Mouse (Mus musculus): ENCODE measurements around the gene Afdn.
"Not testable (repeated sequence)": the region's sequence is repeated elsewhere in the genome, so short reads cannot be mapped to it uniquely, and the experiment has no call there.

Gene Afdn

DNA sequence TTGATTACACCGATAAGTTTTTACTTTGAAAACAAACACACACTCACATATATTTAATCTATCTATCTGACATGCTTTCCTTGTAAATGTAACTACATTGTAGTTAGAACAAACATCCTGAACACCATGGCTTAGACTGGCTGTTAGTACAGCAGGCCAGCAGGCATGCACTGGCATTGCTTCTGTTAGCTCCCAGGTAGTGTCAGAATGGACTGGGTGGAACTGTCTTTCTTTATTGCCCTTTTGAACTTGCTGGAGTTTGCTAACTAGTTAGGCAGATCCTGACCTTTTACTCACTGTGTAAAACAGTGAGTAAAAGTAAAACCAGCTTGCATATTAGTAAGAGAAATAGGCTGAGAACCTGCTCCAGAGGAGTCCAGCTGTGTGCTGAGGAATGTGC is 8.2 kb downstream of the Afdn start:
- DNase-seq (ENCODE audit: extremely low read depth, low read depth), result no peak

DNA sequence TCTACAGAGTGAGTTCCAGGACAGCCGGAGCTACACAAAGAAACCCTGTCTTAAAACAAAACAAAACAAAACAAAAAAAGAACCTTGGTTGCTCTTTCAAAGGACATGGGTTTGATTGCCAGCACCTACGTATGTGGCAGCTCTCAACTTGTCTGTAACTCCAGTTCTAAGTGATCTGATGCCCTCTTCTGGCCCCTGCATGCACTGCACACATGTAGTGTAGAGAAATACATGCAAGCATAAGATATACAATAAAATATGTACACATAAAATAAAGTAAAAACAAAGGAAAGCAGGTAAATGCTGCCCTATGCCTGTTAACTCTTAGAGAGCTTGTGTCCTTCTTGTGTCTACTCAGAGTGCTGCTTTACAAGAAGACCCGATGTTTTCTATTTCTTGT is 8.9 kb downstream of the Afdn start:
- peak; percentile 16 for DNase-seq (ENCODE audit: extremely low read depth, low read depth)

DNA sequence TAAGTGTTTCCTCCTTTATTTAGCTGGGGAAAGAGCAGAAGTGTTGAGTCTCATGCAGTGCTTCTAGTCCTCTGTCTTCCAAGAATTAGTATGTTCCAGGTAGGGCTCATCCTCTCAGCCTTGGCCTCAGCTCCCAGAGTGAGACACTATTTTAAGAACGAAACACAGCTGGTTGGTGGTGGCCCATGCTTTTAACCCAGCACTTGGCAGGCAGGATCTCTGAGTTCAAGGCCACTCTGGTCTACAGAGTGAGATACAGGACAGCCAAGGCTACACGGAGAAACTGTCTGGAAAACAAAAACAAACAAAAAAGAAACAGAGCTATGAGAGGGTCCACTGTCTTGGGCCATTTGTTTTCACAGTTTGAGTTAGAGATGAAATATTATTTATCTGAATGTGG is 17.3 kb downstream of the Afdn start:
- no peak for DNase-seq (ENCODE audit: extremely low read depth, low read depth)

DNA sequence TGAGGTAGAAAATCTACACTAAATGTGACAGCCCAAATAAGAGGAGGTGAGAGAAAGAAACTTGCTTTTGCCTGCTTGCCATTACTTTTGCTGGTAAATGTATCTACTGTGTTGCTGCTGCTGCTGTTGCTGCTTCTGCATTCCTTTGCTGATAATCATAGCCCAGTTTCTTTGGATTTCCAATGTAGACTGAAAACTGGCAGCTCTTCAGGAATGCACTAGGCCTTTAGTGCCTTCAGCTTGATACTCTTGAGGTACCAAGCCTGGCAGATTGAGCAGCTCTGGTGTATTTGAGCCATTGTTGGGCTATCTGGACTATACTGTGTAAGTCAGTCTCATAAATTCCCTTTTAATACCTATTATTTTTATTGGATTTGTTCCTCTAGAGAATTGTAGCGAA is 18.5 kb downstream of the Afdn start:
- DNase-seq (ENCODE audit: extremely low read depth, low read depth), result no peak

DNA sequence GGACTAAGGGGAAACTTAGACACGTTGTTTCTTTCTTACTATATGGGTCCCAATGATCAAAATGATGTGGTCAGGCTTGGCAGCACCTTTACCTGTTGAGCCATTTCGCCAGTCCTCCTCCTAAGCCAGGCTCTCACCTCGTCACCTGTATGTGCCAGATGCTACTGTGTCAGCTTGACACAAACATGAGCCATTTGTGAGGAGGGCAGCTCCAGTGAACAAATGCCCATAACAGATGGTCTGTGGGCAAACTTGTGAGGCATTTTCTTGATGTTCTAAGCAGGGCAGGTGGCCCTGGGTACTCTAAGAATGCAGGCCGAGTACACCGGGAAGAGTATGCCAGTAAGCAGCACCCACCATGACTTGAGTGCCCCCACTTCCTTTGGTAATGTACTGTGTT is 21.6 kb downstream of the Afdn start:
- DNase-seq (ENCODE audit: extremely low read depth, low read depth), result no peak

DNA sequence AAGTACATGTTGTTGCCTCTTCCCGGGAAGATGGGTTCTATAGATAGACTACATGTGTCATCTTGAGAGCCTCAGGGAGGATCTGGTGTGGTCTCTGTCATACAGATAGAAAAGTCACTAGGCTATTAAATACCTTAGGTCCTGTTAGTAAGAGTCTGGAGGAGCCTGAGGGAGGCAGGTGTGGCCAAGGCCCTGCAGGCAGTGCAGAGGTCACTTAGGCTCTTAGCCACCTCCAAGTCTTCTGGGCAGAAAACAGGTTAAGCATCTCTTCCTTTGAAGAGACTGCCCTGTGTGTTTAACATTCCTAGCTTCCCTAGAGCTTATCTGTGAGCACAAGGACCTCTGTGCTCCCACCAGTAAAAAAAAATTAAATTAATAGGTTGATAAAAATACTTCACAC is 23.1 kb downstream of the Afdn start:
- DNase-seq (ENCODE audit: extremely low read depth, low read depth), result no peak

DNA sequence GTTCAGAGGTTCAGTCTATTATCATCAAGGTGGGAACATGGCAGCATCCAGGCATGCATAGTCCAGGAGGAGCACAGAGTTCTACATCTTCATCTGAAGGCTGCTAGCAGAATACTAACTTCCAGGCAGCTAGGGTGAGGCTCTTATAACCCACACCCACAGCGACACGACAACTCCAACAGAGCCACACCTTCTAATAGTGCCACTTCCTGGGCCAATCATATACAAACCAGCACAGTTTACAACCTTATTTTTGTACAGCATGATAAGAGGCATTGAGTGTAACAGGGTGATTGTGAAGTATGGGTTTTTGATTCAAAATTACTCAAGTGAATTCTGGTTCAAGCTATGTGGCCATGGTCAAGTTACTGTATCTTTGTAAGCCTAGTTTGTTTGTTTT is 29.7 kb downstream of the Afdn start:
- DNase-seq (ENCODE audit: extremely low read depth, low read depth), result not testable (repeated sequence)

DNA sequence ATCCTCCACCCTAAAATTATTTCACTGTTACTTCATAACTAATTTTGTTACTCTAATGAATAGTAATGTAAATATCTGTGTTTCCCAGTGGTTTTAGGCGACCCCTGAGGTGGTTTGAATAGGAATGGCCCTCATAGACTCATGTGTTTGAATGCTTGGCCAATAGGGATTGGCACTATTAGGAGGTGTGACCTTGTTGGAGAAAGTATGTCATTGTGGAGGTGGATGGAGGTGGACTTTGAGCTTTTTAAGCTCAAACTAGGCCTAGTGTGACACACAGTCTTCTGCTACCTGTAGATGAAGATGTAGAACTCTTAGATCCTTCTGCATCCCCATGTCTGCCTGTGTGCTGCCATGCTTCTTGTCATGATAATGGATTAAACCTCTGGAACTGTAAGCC is 37.4 kb downstream of the Afdn start:
- DNase-seq (ENCODE audit: extremely low read depth, low read depth), result no peak

DNA sequence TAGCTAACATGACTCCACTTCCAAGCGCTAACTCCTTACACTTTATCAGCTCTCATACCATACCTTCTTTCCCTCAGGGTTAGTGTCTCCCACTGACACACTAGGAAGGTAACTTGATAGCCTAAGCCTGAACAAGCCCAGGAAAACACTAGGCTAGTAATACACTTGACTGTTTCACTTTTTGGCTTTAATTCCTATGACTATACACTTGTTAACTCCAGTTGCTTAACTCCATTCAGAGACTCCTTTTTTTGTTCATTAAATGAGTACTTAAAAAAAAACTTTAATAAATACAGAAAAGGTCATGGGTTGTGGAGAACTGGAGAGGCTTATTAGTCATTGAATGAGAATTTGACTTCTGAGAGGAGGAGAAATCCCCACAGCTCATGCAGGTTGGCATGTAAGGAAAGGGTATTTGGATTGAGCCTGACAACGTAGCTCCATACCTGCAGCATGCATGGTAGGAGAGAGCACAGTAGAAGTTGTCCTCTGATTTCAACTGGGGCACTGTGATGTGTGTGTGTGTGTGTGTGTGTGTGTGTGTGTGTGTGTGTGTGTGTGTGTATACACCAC is 42.6 kb downstream of the Afdn start:
- DNase-seq (ENCODE audit: extremely low read depth, low read depth), result no peak

DNA sequence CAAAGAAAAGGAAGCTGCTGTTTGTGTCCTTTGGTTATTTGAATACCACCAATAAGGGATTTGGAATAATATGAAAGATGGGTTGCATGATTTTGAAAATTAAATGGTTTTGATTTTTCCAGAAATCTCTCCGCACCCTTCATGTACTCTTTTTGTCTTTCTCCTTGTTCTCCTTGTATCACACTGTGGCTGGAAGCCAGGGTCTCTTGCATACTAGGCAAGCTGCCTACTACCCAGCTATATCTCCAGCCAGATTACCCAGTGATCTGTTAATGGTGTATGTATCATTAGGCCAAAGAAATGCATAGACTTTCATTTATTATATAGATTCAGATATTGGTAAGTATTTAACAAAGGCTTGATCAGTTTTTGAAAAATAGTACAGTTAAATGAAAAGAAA is 45.7 kb downstream of the Afdn start:
- DNase-seq (ENCODE audit: extremely low read depth, low read depth), result no peak

DNA sequence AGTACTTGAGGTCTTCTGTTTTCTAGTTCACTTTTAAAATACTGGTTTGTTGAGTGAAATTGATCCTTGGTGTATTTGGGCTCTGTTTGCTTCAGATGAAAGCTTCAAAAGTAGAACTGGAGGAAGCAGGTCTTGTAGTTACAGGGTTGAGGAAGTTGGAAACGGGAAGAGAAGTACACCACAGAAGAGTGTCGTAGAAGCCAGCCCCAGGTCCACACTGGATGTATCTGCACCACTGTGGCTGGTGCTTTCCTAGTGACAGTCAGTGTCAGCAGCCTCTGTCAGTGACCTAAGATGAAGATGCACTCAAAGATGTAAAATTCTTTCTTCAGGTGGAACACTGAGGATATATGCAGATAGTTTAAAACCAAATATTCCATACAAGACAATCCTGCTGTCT is 57.5 kb downstream of the Afdn start:
- DNase-seq (ENCODE audit: extremely low read depth, low read depth), result no peak

DNA sequence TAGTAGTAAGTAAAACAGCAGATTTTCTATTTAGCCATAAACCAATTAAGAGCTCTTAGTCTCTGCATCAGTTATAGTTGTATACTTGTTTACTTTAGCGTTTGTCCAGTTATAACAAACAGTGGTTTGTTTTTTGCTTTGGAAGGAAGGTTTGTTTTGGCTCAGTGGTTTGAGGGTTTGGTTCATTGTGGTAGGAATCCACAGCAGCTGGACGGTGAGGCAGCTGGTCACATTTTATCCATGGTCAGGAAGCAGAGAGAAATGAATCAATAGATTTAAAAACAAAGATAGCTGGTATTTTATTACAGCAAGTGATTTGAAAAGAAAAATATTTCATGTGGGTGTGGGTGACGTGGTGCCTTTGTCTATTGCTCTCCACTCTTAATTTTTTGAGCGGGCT is 59.0 kb downstream of the Afdn start:
- no peak for DNase-seq (ENCODE audit: extremely low read depth, low read depth)

DNA sequence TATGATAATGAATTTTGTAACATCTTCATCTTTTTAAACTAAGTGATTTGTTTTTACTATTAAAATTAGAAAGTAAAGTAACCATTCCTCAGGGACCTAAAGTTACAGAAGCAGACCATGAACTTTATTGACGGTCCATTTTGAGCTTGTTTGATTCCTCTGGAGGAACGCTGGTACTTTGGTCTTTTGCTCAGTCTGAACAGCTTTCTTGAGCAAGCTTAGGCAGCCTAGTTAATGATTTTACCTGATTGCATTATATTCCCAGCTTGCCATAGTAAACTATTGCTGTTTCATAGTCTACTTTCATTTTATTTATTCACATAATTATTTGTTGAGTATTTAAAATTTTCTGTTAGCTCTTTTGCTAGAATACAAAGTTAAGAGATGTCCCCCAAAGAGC is 60.3 kb downstream of the Afdn start:
- no peak for DNase-seq (ENCODE audit: extremely low read depth, low read depth)

DNA sequence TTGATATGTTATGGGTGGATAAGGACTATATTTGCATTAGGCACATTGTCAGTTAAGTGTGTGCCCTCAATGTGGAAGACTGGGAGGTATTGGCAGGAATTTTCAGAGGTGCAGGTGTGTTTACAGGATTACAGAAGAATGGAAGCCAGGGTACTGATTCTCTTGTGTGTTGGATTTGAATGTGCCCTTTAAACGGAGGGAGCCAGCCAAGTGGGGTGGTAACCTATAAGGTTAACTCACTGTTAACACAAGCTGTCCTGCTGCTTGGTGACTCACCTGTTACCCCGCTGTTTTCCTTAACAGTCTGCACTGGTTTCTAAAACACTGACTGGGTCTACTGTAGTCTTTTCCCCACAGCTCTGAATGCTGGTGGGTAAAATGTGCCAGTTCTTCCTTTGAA is 65.1 kb downstream of the Afdn start:
- DNase-seq (ENCODE audit: extremely low read depth, low read depth), result no peak

DNA sequence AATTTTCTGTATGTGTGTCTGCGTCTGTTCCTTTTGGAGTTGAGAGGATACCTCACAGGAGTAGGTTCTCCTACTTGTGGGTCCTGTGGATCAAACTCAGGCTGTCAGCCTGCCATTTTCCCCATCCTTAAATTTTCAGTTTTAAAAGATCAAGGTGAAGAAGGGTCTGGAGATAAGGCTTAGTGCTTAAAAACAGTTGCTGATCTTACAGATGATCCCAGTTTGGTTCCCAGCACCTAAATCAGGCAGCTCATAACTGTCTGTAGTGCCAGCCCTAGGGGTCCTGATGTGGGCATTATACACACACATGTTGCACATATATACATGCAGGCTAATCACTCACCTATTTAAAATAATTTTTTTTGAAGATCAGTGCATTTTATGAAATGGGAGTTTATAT is 69.9 kb downstream of the Afdn start:
- DNase-seq (ENCODE audit: extremely low read depth, low read depth), result no peak

DNA sequence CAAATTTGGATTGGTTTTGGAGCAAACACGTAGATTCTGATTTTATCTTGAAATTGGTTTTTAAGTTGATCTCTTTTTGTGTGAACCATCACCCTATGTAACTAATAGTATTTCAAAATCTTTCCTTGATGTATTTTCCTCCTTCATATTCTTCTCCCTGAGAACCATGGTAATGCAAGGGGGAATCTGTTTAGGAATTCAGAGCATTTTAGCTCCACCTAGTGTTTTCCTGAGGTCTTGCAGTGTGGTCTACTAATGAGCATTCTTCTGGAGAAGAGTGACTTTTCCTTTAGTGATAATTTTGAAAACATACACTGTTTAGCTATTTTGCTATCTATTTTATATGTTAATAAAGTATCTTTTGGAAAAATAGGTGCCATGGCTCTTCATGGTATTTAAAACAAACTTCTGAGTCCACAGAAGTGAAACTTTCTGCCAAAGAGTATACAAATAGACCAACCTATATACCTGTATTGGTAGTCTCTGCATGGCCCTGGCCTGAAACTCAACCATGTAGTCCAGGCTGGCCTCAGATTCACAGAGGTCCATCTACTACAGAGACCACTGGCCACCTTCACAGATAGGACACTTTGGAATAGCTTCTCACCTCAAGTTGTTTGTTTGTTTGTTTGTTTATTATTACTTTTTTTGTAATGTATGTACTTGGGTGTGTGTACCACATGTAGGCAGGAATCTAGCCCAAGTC is 70.5 kb downstream of the Afdn start:
- DNase-seq (ENCODE audit: extremely low read depth, low read depth), result no peak

DNA sequence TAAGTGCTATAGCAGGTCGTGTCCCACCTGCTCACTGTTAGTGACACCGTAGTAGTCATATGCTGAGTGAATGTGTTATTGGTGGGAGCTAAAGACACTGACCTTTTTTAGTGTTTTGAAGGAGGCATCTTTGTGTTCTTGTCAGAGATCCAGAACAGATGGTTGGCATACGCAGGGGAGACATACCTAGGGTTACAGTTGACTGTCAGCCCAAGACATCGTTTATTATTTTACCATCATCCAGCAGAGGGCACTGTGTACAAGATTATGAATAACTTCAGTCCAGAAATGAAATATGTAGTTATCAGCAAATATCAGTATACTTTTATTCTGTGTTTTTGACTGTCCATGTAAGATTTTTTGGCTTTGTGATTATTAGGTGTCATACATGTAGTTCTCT is 75.5 kb downstream of the Afdn start:
- DNase-seq (ENCODE audit: extremely low read depth, low read depth), result peak; percentile 13

DNA sequence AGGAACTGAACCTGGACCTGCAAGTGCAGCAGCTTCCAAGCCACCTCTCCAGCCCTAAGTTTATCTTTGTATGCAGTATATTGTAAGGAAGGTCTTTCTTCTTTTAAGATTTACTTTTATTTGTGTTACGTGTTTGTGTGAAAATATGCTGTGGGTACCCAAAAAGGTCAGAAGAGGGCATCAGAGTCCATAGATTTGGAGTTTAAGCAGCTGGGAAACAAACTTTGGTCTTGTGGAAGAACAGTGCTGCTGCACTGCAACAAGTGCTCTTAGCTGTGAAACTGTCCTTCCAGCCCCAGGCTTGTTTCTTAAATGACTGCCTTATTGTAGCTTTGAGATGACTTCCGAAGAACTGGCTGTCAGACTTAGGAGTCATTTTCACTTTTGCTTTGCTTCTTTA is 89.8 kb downstream of the Afdn start:
- DNase-seq (ENCODE audit: extremely low read depth, low read depth), result no peak

DNA sequence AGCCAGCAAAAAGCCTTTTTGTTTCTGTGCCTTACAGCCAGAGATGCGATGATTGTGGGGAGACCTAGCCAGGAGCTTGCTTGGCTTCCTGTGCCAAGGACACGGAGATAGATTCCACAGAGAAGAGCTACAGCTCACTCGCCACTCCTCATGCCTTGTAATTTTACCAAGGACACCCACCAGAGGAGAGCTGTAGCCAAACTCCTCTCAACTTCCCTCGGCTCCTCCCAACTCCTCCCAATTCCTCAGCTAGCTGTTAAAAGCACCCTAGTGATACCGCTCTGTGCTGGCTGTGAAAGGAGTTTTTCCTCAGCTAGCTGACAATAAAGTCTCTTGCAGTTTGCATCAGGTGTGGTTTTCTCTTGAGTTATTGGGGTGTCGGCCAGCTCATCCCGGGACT is 93.5 kb downstream of the Afdn start:
- not testable (repeated sequence) for DNase-seq (ENCODE audit: extremely low read depth, low read depth)

DNA sequence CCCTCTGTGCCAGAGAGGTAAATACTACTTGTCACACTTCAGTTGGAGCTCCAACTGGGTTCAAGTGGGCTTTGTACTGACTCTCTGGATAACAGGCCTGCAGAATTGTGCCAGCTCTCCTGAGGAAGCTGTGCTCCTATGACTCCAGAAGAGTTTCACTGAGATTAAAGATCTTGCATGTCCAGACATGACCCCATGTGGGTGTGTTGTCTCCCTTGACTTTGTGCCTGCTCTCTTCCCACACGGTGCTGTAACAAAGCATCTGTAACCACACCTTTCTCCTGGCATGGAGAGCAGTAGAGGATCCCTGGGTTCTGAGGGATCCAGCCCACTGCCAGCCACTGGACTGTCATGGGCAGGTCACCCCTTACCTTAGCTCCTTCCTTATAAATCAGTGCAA is 95.1 kb downstream of the Afdn start:
- DNase-seq (ENCODE audit: extremely low read depth, low read depth), result no peak

DNA sequence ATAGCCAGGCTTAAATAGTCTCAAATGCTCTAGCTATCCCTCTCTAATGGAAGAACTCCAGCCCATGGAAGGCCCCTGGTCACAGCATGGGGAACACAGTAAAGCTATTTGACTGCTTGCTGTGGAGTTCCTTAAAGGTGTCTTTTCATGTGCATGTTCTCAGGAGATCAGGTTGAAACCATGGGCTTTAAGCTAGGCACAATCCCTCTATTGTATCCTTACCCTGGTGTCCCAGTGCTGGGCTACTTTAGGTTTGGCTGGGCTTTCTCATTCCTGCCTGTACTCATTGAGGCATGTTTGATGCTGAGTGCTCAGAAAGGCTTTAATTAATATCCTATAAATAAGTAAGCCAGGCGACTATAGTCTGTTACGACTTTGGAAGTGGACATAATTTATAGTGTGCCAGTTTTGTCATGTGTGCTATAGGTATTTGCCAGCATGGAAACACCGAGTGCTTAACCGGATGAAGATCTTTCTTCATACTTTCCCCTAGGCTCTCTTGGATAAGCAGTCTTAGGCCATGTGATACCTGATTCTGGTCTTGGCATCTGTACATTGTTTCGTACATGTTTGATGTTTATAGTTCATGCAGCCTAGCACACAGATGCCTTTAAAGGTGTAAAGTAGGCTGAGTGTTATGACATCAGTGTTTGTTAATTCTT is 96.2 kb downstream of the Afdn start:
- DNase-seq (ENCODE audit: extremely low read depth, low read depth), result no peak

DNA sequence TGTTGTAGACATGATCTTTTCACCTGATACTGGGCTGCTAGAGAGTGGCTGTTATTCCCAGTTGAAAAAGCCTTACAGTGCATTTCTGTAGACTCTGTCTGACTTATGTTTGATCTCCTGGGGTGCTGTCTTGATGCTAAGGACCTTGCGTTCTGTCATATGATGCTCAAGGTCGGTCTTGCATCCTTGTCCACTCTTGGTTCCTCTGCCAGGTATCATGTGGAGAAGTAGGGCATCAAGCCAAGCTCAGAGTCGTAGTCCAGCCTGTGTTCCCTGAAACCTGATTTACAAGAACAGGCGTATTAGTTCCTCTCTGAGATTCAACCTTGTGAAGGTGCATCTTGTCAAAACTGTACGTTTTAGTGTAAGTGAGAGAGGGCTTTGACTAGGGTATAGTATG is 105.0 kb downstream of the Afdn start:
- no peak for DNase-seq (ENCODE audit: extremely low read depth, low read depth)

DNA sequence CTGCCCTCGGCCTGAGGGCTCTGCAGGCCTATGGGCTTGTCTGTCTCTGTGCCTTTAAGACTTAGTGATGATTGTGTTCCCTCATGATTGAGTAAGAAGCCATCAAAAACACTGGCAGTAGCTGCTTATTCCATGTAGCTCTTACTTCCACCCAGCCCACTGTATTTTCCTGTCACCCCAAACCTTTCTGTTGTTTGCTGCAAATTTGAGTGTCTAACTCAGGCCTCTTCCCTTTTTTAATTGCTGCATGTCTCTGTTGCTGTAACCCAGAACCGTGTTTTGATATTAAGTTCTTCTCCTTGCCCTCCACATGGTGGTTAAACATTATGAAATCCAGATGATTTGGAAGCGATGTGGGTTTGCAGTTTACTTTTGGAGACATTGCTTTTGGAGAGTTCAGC is 106.6 kb downstream of the Afdn start:
- DNase-seq (ENCODE audit: extremely low read depth, low read depth), result no peak
